Comparison of ENCODE assay signal across 23 mouse cellular contexts in the genomic region with DNA sequence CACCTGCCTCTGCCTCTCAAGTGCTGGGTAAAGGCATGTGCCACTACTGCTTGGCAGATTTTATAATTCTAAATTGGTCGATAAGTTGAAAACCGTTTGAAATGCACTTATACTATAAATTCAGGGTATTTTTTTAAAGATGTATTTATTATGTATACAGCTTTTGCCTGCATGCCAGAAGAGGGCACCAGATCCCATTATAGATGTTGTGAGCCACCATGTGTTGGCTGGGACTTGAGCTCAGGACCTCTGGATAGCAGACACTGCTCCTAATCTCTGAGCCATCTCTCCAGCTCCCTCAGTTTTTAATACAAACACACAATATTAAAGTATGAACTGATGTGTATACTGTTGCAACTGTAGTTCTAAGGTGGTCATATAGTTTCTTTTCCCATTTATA.
A peak's percentile ranks its signal among the peaks of the same experiment; 100 is the strongest.
DNase-seq lines count a peak whose midpoint lies in the region; ATAC-seq and TF ChIP-seq lines count a peak whose summit lies in the region.
"Had no signal": no experiment of that assay in that cellular context is flagged by ENCODE, and none has a peak within 500 bp of the region (broad histone marks: within the 10 kb centered on the region; RNA-seq: fewer than 3 reads in every experiment).

No protein-coding gene starts in this region.

- H3K4me1 ChIP-seq in kidney, postnatal 0 days (replicated peaks; ENCODE audit: insufficient read depth, low read length): no peaks in the 10 kb centered on the region
- H3K4me1 ChIP-seq in kidney, embryonic 15.5 days: no peaks in the 10 kb centered on the region
- no peaks in the 10 kb centered on the region for H3K4me1 ChIP-seq in lung, postnatal 0 days (ENCODE audit: insufficient read depth, low read depth, low read length)
- H3K4me1 ChIP-seq in stomach, postnatal 0 days (replicated peaks; ENCODE audit: control insufficient read depth, insufficient read depth): no peaks in the 10 kb centered on the region
- H3K4me1 ChIP-seq: embryonic facial prominence, embryonic 15.5 days; heart, embryonic 10.5 days had no signal

- DNase-seq in kidney, postnatal 0 days (ENCODE audit: low spot score): no peak
- DNase-seq in lung, postnatal 0 days (ENCODE audit: low spot score): no peak
- DNase-seq in lung, adult 18-20 months: no peak
- DNase-seq in NIH3T3 (ENCODE audit: low read depth): peak; percentile 69
- no peak for DNase-seq in stomach, postnatal 0 days (ENCODE audit: low spot score)
- no peak for DNase-seq in right cerebral cortex, adult 2 months (ENCODE audit: low spot score in 2 of 2)
- DNase-seq: adrenal gland, adult 2 months; adrenal gland, postnatal 25 days; B cell, adult 2 months; cerebellum, adult 2 months; cerebellum, postnatal 10 days; gastrocnemius, postnatal 10 days; heart, adult 18-20 months; heart, postnatal 10 days; heart, postnatal 4 days had no signal

- H3K4me3 ChIP-seq in kidney, postnatal 0 days (replicated peaks; ENCODE audit: low read depth, low read length): no peak overlapping the region
- H3K4me3 ChIP-seq in kidney, embryonic 15.5 days (replicated peaks): no peak overlapping the region
- no peak overlapping the region for H3K4me3 ChIP-seq in lung, postnatal 0 days (ENCODE audit: low read depth, low read length)
- no peak overlapping the region for H3K4me3 ChIP-seq in stomach, postnatal 0 days (ENCODE audit: low read depth, low read length)
- H3K4me3 ChIP-seq: embryonic facial prominence, embryonic 15.5 days; erythroblast, embryonic 14.5 days; forebrain, embryonic 10.5 days; forebrain, embryonic 15.5 days; heart, embryonic 10.5 days; hindbrain, embryonic 13.5 days had no signal

- no peaks in the 10 kb centered on the region for H3K36me3 ChIP-seq in kidney, postnatal 0 days (ENCODE audit: insufficient read depth, low read length)
- H3K36me3 ChIP-seq in kidney, embryonic 15.5 days: no peaks in the 10 kb centered on the region
- H3K36me3 ChIP-seq in lung, postnatal 0 days (ENCODE audit: insufficient read depth, low read length): no peaks in the 10 kb centered on the region
- no peaks in the 10 kb centered on the region for H3K36me3 ChIP-seq in stomach, postnatal 0 days (ENCODE audit: control insufficient read depth, insufficient read depth, low read length)
- H3K36me3 ChIP-seq: embryonic facial prominence, embryonic 15.5 days; forebrain, embryonic 10.5 days; heart, embryonic 10.5 days; hindbrain, embryonic 13.5 days had no signal

- no peak for TF ChIP-seq EP300 in lung, postnatal 0 days (IDR thresholded peaks at IDR 0.05)
- no peak for TF ChIP-seq EP300 in stomach, postnatal 0 days (optimal IDR thresholded peaks at IDR 0.05)

- no peak overlapping the region for H3K4me2 ChIP-seq in kidney, postnatal 0 days (ENCODE audit: low read length)
- H3K4me2 ChIP-seq in kidney, embryonic 15.5 days: no peak overlapping the region
- H3K4me2 ChIP-seq in lung, postnatal 0 days (replicated peaks; ENCODE audit: low read depth, low read length): no peak overlapping the region
- H3K4me2 ChIP-seq in stomach, postnatal 0 days (replicated peaks; ENCODE audit: low read depth): no peak overlapping the region
- H3K4me2 ChIP-seq: embryonic facial prominence, embryonic 15.5 days; forebrain, embryonic 15.5 days; hindbrain, embryonic 13.5 days had no signal

- H3K27me3 ChIP-seq in kidney, postnatal 0 days (ENCODE audit: insufficient read depth, low read length): no peaks in the 10 kb centered on the region
- H3K27me3 ChIP-seq in kidney, embryonic 15.5 days: no peaks in the 10 kb centered on the region
- no peaks in the 10 kb centered on the region for H3K27me3 ChIP-seq in lung, postnatal 0 days (replicated peaks; ENCODE audit: insufficient read depth, low read length)
- H3K27me3 ChIP-seq in stomach, postnatal 0 days (ENCODE audit: control insufficient read depth, insufficient read depth, low read length): no peaks in the 10 kb centered on the region
- H3K27me3 ChIP-seq: embryonic facial prominence, embryonic 15.5 days; forebrain, embryonic 15.5 days; hindbrain, embryonic 13.5 days had no signal

- no peak overlapping the region for H3K9ac ChIP-seq in kidney, postnatal 0 days (ENCODE audit: low read depth, low read length)
- no peak overlapping the region for H3K9ac ChIP-seq in kidney, embryonic 15.5 days
- H3K9ac ChIP-seq in lung, postnatal 0 days (replicated peaks; ENCODE audit: low read depth): no peak overlapping the region
- no peak overlapping the region for H3K9ac ChIP-seq in stomach, postnatal 0 days (ENCODE audit: low read length)
- H3K9ac ChIP-seq: embryonic facial prominence, embryonic 15.5 days; forebrain, embryonic 15.5 days; hindbrain, embryonic 13.5 days had no signal

- TF ChIP-seq CTCF in kidney, postnatal 0 days (IDR thresholded peaks at IDR 0.05; ENCODE audit: low read depth): peak; percentile 56
- peak; percentile 45 for TF ChIP-seq CTCF in lung, postnatal 0 days (IDR thresholded peaks at IDR 0.05)
- TF ChIP-seq CTCF in stomach, postnatal 0 days (IDR thresholded peaks at IDR 0.05; ENCODE audit: low read depth): peak; percentile 37

- no peaks in the 10 kb centered on the region for H3K9me3 ChIP-seq in kidney, postnatal 0 days (replicated peaks; ENCODE audit: low read length)
- H3K9me3 ChIP-seq in kidney, embryonic 15.5 days (replicated peaks): no peaks in the 10 kb centered on the region
- H3K9me3 ChIP-seq in lung, postnatal 0 days (ENCODE audit: low read length): no peaks in the 10 kb centered on the region
- H3K9me3 ChIP-seq in stomach, postnatal 0 days (ENCODE audit: control insufficient read depth, low read length): no peaks in the 10 kb centered on the region
- H3K9me3 ChIP-seq: embryonic facial prominence, embryonic 15.5 days; forebrain, embryonic 10.5 days; forebrain, embryonic 15.5 days; heart, embryonic 10.5 days; hindbrain, embryonic 13.5 days had no signal

- no peak for ATAC-seq in kidney, postnatal 0 days (replicated peaks; ENCODE audit: low FRiP score, low read depth)
- ATAC-seq in kidney, embryonic 15.5 days (replicated peaks; ENCODE audit: low FRiP score): no peak
- ATAC-seq in lung, postnatal 0 days: no peak
- ATAC-seq in stomach, postnatal 0 days (ENCODE audit: low FRiP score, low TSS enrichment): no peak
- ATAC-seq: CD4-positive, CD25-positive, alpha-beta regulatory T cell, adult 4 months; forebrain, embryonic 15.5 days had no signal

- WGBS in kidney, postnatal 0 days: 87% methylated on average over 2 of the region's 2 CpGs
- 74% methylated on average over 2 of the region's 2 CpGs for WGBS in kidney, embryonic 15.5 days
- 78% methylated on average over 2 of the region's 2 CpGs for WGBS in lung, postnatal 0 days
- 74% methylated on average over 2 of the region's 2 CpGs for WGBS in stomach, postnatal 0 days

- H3K27ac ChIP-seq in kidney, postnatal 0 days: no peak overlapping the region
- no peak overlapping the region for H3K27ac ChIP-seq in kidney, embryonic 15.5 days
- H3K27ac ChIP-seq in lung, postnatal 0 days (ENCODE audit: low read length): no peak overlapping the region
- H3K27ac ChIP-seq in stomach, postnatal 0 days (replicated peaks): no peak overlapping the region
- H3K27ac ChIP-seq: embryonic facial prominence, embryonic 15.5 days; forebrain, embryonic 10.5 days; forebrain, embryonic 15.5 days; heart, embryonic 10.5 days; hindbrain, embryonic 13.5 days had no signal
